Mouse (Mus musculus) liver, embryonic 11.5 days (tissue): ENCODE data around the gene Ccl26. TPM values are rescaled to one million over a fixed set of nuclear protein-coding genes. Genes with fewer than 3 reads are reported as not detected.

Source experiments
- ATAC-seq: fragments of 200-750 bp; cut with Nextera tagmentation; replicated peaks from 2 replicates; pipeline ENCODE4 v1.8.0; 2017; ENCODE audit warnings: moderate number of reproducible peaks, mild to moderate bottlenecking, moderate TSS enrichment, moderate library complexity; ENCODE audit not compliant: low FRiP score
- DNase-seq: peaks from one replicate; pipeline ENCODE4 v3.0.0-alpha.2; 2017; ENCODE audit warnings: low spot score
- H3K27ac ChIP-seq: fragments of 300-500 bp; sonication (generic); 2 replicates; pipeline ENCODE4 v1.5.1; 2014; ENCODE audit warnings: mild to moderate bottlenecking, low read depth, low read length, control low read depth
- H3K27me3 ChIP-seq: fragments of 300-500 bp; sonication (generic); replicated peaks from 2 replicates; pipeline ENCODE4 v1.6.1; 2014; ENCODE audit warnings: low read length, mixed read lengths; ENCODE audit not compliant: control insufficient read depth, insufficient read depth
- H3K36me3 ChIP-seq: fragments of 300-500 bp; sonication (generic); 2 replicates; pipeline ENCODE4 v1.6.1; 2014; ENCODE audit warnings: mild to moderate bottlenecking, low read length, moderate library complexity, mixed read lengths; ENCODE audit not compliant: control insufficient read depth, insufficient read depth
- H3K4me1 ChIP-seq: fragments of 300-500 bp; sonication (generic); replicated peaks from 2 replicates; pipeline ENCODE4 v1.6.1; 2014; ENCODE audit warnings: low read length, mixed read lengths; ENCODE audit not compliant: control insufficient read depth, insufficient read depth
- H3K4me2 ChIP-seq: fragments of 300-500 bp; sonication (generic); 2 replicates; pipeline ENCODE4 v1.6.1; 2014; ENCODE audit warnings: mild to moderate bottlenecking, control low read depth, moderate library complexity
- H3K4me3 ChIP-seq: fragments of 300-500 bp; sonication (generic); 2 replicates; pipeline ENCODE4 v1.5.1; 2014; ENCODE audit warnings: low read depth, low read length, control low read depth
- H3K9ac ChIP-seq: fragments of 300-500 bp; sonication (generic); 2 replicates; pipeline ENCODE4 v1.6.1; 2014; ENCODE audit warnings: low read depth, low read length, control low read depth
- H3K9me3 ChIP-seq: fragments of 300-500 bp; sonication (generic); 2 replicates; pipeline ENCODE4 v1.6.1; 2016; ENCODE audit warnings: low read length, inconsistent platforms, mixed read lengths; ENCODE audit not compliant: control insufficient read depth
- WGBS: fragments of 180-500 bp; shearing (Covaris S2); extraction: QIAGEN DNeasy Blood & Tissue Kit; methylation state at CpG from one replicate; pipeline ENCODE4 v1.1.7; 2014; 5-methylcytosine and 5-hydroxymethylcytosine counted together
- polyA plus RNA-seq: library from polyadenylated mRNA; unstranded; fragments of >200 nt; fragmentation: Nextera tagmentation; extraction: Ambion mirVana; gene quantifications from 2 replicates; pipeline ENCODE4 v1.2.1, GENCODE M21; 2014

Ccl26 gene
- polyA plus RNA-seq, 1 experiment from 2014 or later = not detected

DNA sequence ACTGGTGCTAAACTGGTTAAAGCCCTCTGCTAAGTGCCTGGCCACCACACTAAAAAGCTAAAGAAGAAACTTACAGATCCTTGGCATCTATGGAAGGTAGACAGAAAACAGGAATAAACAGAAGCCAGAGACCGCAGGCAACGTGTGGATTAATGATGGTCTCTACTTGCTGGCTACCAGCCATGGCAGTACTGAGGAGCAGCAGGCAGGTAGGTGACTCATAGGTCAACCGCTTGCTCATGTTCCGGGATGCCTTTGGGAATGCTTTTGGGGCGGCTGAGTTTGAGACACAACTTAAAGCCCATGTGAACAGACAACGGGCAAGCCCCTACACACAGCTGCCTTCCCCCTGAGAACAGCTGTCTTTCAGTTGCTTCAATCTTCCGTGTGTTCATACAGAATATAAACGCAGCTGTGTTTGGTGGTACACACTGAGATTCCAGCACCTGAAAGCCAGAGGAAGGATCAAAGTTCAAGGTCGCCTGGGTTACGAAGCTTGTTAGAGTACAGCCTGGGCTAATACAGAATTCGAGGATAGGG, 32.0 kb downstream of the Ccl26 start:
- Histone ChIP-seq H3K27me3 (0 out of 2 replicates have a peak, but pooled peaks cover 2% of the 10 kb centered on the region), H3K27ac (no peak overlapping the region), H3K4me2 (no peak overlapping the region), H3K36me3 (no peaks in the 10 kb centered on the region), H3K9ac (no peak overlapping the region), H3K4me1 (no peaks in the 10 kb centered on the region), H3K9me3 (no peaks in the 10 kb centered on the region), H3K4me3 (no peak overlapping the region)
- 82% methylated on average over 11 of the region's 11 CpGs for WGBS
- DNase-seq (no peak), ATAC-seq (no peak)

DNA sequence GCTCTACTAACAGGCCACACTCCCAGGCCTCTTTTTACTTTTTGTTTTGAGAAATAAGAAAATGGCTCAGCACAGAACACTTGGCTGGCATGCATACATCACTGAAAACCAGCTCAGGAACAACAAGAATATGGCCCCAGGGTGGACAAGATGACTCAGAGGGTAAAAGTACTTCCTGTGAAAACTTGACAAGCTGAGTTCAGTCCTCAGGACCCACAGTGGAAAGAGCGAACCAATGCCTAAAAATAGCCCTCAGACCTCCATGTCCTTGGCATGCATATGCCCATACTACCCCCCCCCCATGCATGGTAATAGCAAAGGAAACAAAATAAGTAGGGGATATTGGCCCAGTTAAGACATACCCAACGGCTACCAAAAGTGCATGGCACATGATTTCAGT, 33.4 kb downstream of the Ccl26 start:
- no peak overlapping the region for H3K4me3 ChIP-seq
- no peak overlapping the region for H3K4me2 ChIP-seq
- H3K9me3 ChIP-seq = no peaks in the 10 kb centered on the region
- H3K9ac ChIP-seq = no peak overlapping the region
- H3K27ac ChIP-seq = no peak overlapping the region
- no peaks in the 10 kb centered on the region for H3K36me3 ChIP-seq
- no peak for ATAC-seq
- DNase-seq = no peak
- no peaks in the 10 kb centered on the region for H3K4me1 ChIP-seq
- 0 out of 2 replicates have a peak, but pooled peaks cover 2% of the 10 kb centered on the region for H3K27me3 ChIP-seq
- WGBS = 71% methylated on average over 2 of the region's 2 CpGs

DNA sequence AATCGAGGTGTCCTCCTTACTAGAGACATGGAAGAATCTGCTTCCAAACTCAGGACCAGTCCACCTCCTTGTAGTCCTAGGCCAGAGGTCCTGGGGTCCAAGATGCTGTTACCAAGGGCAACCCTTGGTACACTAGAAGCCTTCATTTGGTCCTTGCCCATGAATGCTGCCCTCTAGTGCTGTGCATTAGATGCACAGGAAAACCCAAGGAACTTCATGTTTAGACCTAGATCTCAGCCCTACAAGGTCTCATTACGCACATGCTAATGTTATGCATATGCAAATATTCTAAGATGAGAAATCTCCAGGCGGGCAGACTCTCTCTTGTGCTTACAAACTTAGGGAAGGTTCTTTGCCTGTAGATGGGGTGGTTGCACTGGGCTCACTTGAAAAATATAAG, 34.1 kb downstream of the Ccl26 start:
- DNase-seq (no peak), ATAC-seq (no peak)
- WGBS = 70% methylated on average over 3 of the region's 3 CpGs

DNA sequence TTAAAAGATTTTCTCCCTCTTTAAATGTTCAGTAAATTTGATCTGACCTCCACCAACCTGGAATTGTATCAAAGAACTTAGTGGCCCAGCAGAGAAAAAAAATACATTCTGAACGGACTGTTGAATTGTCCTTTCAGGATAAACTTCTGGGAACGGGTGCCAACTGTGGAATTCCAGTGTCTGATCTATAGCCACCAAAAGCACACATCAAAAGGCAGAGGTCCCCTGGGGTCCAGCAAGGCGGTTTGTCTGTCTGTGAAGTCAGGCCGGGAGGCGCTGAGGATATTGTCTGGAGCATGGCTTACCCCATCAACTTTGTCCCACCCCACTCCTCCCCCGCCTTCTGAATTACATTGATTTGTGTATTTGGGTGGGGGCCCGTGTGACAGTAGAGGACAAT, 35.4 kb downstream of the Ccl26 start:
- H3K4me1 ChIP-seq = no peaks in the 10 kb centered on the region
- WGBS = 64% methylated on average over 7 of the region's 7 CpGs
- H3K27me3 ChIP-seq = 0 out of 2 replicates have a peak, but pooled peaks cover 2% of the 10 kb centered on the region
- no peak overlapping the region for H3K4me3 ChIP-seq
- H3K9ac ChIP-seq = no peak overlapping the region
- no peak for ATAC-seq
- no peaks in the 10 kb centered on the region for H3K9me3 ChIP-seq
- no peak overlapping the region for H3K27ac ChIP-seq
- no peaks in the 10 kb centered on the region for H3K36me3 ChIP-seq
- DNase-seq = no peak
- no peak overlapping the region for H3K4me2 ChIP-seq

More for the DNA sequence above, 34.1 kb downstream of the Ccl26 start:
- Histone ChIP-seq H3K4me1 (no peaks in the 10 kb centered on the region), H3K27ac (no peak overlapping the region), H3K4me2 (no peak overlapping the region), H3K9ac (no peak overlapping the region), H3K9me3 (no peaks in the 10 kb centered on the region), H3K4me3 (no peak overlapping the region), H3K36me3 (no peaks in the 10 kb centered on the region), H3K27me3 (0 out of 2 replicates have a peak, but pooled peaks cover 2% of the 10 kb centered on the region)

GRCm38 (mm10) chr5:135524660-135525560, 38.5 kb downstream of the Ccl26 start:
- Histone ChIP-seq H3K36me3 (no peaks in the 10 kb centered on the region), H3K27me3 (0 out of 2 replicates have a peak, but pooled peaks cover 2% of the 10 kb centered on the region), H3K27ac (no peak overlapping the region), H3K4me2 (no peak overlapping the region), H3K4me3 (no peak overlapping the region), H3K9ac (no peak overlapping the region), H3K4me1 (no peaks in the 10 kb centered on the region), H3K9me3 (no peaks in the 10 kb centered on the region)
- ATAC-seq (no peak), DNase-seq (no peak)
- 47% methylated on average over 11 of the region's 11 CpGs for WGBS

DNA sequence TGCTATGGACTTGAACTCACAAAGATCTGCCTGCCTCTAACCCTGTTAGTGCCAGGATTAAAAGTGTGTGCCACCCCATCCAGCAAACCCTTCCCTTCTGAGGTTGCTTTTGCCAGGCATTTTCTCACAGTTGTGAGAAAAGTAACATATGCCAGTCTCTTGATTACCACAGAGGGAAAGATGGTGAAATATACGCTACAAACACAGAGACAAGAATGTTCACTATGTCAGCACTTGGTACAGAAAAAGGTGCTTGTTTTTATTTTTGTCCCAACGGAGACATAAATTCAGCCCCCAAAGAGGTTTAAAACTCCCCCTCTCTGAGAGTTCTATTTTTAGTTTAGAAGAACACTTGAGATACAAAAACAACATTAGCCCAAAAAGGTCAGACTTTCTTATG, 39.3 kb downstream of the Ccl26 start:
- no peak overlapping the region for H3K4me2 ChIP-seq
- no peaks in the 10 kb centered on the region for H3K36me3 ChIP-seq
- WGBS = 83% methylated on average over 2 of the region's 2 CpGs
- H3K4me1 ChIP-seq = no peaks in the 10 kb centered on the region
- H3K9me3 ChIP-seq = no peaks in the 10 kb centered on the region
- H3K27ac ChIP-seq = no peak overlapping the region
- no peak for DNase-seq
- H3K9ac ChIP-seq = no peak overlapping the region
- H3K4me3 ChIP-seq = no peak overlapping the region
- 0 out of 2 replicates have a peak, but pooled peaks cover 2% of the 10 kb centered on the region for H3K27me3 ChIP-seq
- ATAC-seq = no peak

DNA sequence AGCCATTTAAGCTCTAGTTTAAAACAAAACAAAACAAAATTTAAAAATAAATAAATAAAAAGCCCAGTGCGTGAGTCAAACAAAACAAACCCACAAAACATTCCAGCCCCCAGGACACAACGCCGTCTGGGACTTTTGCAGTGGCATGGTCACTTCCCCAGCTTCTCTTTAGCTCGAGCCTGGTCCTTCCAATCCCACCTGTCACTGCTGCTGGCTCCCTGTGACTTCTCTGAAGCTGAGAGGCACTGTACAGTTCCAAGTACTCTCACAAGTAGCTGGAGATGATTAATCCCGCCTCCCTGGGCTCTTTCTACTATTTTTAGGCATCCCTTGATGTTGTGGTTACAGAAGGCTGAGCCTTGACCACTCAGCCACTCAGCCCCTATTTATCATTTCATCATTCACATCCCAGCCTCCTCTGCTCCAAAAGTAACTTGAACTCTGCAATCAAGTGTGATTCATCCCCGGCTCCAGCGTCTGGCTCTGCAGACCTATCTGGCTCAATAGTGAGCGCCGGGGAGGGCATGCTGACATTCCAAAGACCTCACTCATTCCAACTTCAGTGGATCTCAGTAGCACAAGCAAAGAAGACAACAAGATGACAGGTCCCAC, 41.2 kb downstream of the Ccl26 start:
- Histone ChIP-seq H3K9me3 (no peaks in the 10 kb centered on the region), H3K4me2 (no peak overlapping the region), H3K27me3 (no peaks in the 10 kb centered on the region), H3K4me3 (no peak overlapping the region), H3K4me1 (no peaks in the 10 kb centered on the region), H3K36me3 (no peaks in the 10 kb centered on the region), H3K9ac (no peak overlapping the region), H3K27ac (no peak overlapping the region)
- DNase-seq = no peak
- ATAC-seq = no peak
- 70% methylated on average over 9 of the region's 9 CpGs for WGBS

DNA sequence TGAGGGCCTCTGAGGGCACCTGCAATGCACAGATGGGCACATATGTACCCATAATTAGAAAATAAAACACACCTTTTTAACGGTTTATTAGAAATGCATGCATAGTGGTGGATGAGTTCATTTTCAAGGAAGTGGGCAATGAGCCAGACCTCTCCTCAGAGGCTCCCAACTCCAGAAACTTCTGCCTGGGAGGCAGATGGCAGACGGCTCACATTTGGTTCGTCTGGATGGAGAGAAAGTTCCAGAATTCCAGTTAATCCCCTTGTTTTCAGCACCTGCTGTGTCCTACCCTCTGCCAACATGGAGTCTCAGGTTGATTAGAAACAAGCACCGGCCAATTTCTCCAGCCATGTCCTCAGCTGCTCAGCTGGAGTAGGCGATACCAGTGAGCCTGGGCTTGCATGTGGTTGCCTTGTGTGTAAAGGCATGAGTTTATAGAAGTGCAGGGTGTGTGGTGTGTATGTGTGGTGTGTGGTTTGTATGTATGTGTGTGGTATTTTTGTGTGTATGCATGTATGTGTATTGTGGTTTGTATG, 46.0 kb downstream of the Ccl26 start:
- Histone ChIP-seq H3K4me3 (no peak overlapping the region), H3K4me1 (no peaks in the 10 kb centered on the region), H3K9me3 (peaks cover 3% of the 10 kb centered on the region), H3K27me3 (no peaks in the 10 kb centered on the region), H3K27ac (no peak overlapping the region), H3K9ac (no peak overlapping the region), H3K4me2 (no peak overlapping the region), H3K36me3 (no peaks in the 10 kb centered on the region)
- ATAC-seq (no peak), DNase-seq (no peak)
- WGBS = 90% methylated on average over 5 of the region's 5 CpGs
